Mouse (Mus musculus): ENCODE measurements around the gene Sipa1l2.
"Not testable (repeated sequence)": the region's sequence is repeated elsewhere in the genome, so short reads cannot be mapped to it uniquely, and the experiment has no call there.

Gene Sipa1l2

DNA sequence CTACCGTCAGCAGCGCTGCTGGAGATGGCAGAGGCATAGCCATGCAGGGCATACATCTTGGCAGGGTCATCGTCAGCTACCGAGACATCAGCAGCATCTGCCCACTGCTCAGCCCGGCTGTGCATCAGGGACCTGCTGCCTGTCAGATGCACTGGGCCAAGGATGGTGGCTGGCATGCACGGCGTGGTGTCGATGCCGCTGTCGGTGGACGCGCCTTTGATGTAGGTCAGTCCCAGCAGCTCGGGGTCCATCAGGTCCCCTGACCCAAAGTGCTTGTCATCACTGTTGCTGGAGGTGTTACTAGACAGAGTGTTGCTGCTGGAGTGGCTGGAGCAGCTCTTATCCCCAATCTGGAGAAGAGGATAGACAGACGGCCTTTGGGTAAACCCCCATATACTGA lies 122.1 kb downstream of the Sipa1l2 start:
- no peak for DNase-seq

DNA sequence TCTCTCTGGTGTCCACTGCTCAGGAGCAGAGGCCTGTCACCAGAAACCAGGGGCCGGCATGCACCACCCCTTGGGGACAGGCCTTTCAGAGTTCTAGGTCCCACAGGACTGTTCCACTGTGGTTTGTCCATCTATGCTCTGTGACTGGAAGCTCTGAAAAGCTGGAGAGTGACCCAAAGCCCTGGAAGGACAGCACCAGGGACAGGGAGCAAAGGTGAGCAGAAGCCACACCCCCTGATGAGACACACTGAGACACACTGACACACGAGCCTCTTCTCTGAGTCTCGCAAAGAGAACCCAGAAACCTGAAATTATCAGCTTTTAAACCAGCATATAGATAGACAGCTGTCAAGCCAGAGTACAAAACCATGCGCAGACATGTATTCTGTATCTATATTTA lies 123.4 kb downstream of the Sipa1l2 start:
- DNase-seq: no peak

GRCm38 (mm10) chr8:125445225-125445609 lies 124.4 kb downstream of the Sipa1l2 start:
- DNase-seq: peak; percentile 16

GRCm38 (mm10) chr8:125444457-125445224 lies 125.0 kb downstream of the Sipa1l2 start:
- no peak for DNase-seq

GRCm38 (mm10) chr8:125435320-125436100 lies 134.1 kb downstream of the Sipa1l2 start:
- DNase-seq: no peak

GRCm38 (mm10) chr8:125434151-125434550 lies 135.5 kb downstream of the Sipa1l2 start:
- DNase-seq: no peak

GRCm38 (mm10) chr8:125431321-125431720 lies 138.3 kb downstream of the Sipa1l2 start:
- no peak for DNase-seq

DNA sequence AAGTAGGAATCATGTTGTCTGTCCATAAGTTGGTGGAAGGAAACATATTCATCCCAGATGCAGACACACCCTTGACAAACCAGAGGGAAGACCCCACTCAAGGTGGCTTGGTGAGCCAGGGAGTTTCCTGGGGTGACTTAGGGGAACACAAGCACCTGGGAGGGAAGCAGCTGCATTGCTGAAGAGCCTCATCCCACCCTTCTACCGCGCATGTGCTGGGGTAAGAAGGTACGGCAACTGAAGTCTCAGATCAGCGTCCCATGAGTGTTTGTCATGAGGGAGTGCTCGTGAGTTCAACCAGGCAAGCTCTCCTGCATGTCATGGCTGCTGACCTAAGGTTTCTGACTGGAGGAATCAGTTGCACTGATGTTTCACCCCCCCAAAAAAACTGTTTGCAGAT lies 138.8 kb downstream of the Sipa1l2 start:
- DNase-seq: no peak

- no peak for DNase-seq
Observed at GRCm38 (mm10) chr8:125428979-125429690, 140.5 kb downstream of the Sipa1l2 start.

- peak; percentile 58 for DNase-seq
Observed at GRCm38 (mm10) chr8:125423861-125424260, 145.7 kb downstream of the Sipa1l2 start.

- DNase-seq: no peak
Observed at GRCm38 (mm10) chr8:125419202-125419830, 150.3 kb downstream of the Sipa1l2 start.

DNA sequence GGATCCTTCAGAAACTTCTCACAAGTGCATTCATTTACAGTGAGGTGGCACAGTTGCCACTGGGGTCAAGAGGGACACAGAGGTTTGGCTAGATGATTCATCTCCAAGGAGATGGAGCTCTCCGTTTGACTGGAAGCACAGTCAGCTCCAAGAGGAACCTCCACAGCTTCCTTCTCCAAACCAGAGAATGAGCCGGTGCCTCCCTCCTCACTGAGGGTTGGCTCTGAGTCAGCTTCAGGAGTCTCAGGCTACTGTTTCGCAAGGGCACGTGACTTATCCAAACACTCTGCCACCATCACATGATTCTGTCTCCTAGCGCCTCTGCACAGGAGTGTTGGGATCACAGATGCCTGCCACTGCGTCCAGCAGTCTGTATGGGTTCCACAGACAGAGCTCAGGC lies 153.5 kb downstream of the Sipa1l2 start:
- DNase-seq: peak; percentile 42

- peak; percentile 47 for DNase-seq
Observed at GRCm38 (mm10) chr8:125414651-125415050, 155.0 kb downstream of the Sipa1l2 start.

- DNase-seq: no peak
Observed at GRCm38 (mm10) chr8:125413001-125413909, 156.4 kb downstream of the Sipa1l2 start.

GRCm38 (mm10) chr8:125410646-125411045 lies 159.0 kb downstream of the Sipa1l2 start:
- no peak for DNase-seq

- no peak for DNase-seq
Observed at GRCm38 (mm10) chr8:125407672-125408071, 161.9 kb downstream of the Sipa1l2 start.

GRCm38 (mm10) chr8:125406453-125406852 lies 163.2 kb downstream of the Sipa1l2 start:
- no peak for DNase-seq

DNA sequence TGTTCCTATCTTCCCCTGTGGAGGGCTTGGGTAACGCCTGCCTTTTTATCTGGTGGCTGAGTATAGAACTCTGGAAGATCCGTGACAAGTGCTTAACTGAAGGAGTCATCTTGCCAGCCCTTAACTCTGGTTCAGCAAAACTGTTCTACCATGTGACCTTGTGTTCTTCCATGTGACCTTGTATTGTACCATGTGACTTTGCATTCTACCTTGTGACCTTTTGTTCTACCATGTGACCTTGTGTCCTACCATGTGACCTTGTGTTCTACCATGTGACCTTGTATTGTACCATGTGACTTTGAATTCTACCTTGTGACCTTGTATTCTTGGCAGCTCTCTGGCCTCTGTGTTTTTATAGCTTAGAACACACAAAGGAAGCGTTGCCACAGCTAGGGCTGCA lies 168.3 kb downstream of the Sipa1l2 start:
- DNase-seq: no peak

DNA sequence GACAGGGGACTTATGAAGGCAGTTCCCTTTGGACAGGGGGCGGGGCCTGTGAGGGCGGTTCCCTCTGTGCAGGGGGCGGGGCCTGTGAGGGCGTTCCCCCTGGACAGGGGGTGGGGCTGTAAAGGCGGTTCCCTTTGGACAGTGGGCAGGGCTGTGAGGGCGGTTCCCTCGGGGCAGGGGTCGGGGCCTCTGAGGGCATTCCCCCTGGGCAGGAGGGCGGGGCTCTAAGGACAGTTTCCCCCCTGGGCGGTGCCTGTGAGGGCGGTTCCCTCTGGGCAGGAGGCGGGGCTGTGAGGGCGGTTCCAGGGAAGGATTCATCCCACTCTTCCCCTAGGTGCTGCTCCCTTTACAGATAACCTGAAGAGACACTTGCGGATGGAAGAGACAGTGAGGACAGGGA lies 171.6 kb downstream of the Sipa1l2 start:
- no peak for DNase-seq

- DNase-seq: not testable (repeated sequence)
Observed at GRCm38 (mm10) chr8:125395682-125396081, 173.9 kb downstream of the Sipa1l2 start.

- DNase-seq: no peak
Observed at GRCm38 (mm10) chr8:125395032-125395431, 174.6 kb downstream of the Sipa1l2 start.

DNA sequence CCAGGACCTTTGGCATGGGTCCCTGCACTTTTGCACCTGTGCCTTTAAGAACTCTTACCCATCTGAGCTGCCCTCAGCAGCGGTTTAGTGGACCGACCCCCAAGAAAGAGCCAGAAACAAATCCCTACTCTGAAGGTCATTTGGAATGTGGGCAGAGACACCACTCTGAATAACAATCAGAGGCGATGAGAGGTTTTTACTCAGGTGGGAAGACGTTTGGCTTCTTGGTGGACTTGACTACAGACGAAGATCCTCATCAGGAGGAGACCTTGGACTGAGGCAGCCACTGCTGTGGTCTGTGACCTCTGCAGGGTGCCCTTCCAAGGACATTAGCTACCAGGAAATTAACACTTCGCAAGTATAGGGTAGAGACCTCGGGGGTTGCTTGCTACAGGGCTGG lies 177.9 kb downstream of the Sipa1l2 start:
- DNase-seq: no peak

All from kidney, adult 11 months (tissue).